Mouse (Mus musculus) neural tube, embryonic 10.5 days (tissue): ENCODE measurements at regions not wholly inside any gene's neighbourhood (a gene's known extent, or its start where the extent isn't known, plus 50 kb on each side); places are given as distances from the start of the nearest gene placed in this dataset.

ENCODE experiments used
- DNase-seq: peaks from one replicate; pipeline ENCODE4 v3.0.0-alpha.2; 2017; ENCODE audit warnings: low spot score; ENCODE audit errors: extremely low spot score

- DNase-seq: no peak
Observed at GRCm38 (mm10) chr13:48717036-48717435, 54.2 kb downstream of the Barx1 start.

- DNase-seq: no peak
Observed at GRCm38 (mm10) chr13:48717451-48717850, 54.7 kb downstream of the Barx1 start.

- DNase-seq: no peak
Observed at GRCm38 (mm10) chr13:48723676-48724075, 60.9 kb downstream of the Barx1 start.

- no peak for DNase-seq
Observed at GRCm38 (mm10) chr13:48726430-48726829, 63.6 kb downstream of the Barx1 start.

- DNase-seq: peak; percentile 54
Observed at GRCm38 (mm10) chr13:48731046-48731996, 68.5 kb downstream of the Barx1 start.

GRCm38 (mm10) chr13:48732168-48732841 lies 69.5 kb downstream of the Barx1 start:
- DNase-seq: peak; percentile 63

- DNase-seq: no peak
Observed at GRCm38 (mm10) chr13:48734985-48735384, 72.2 kb downstream of the Barx1 start.

GRCm38 (mm10) chr13:48745566-48745965 lies 82.8 kb downstream of the Barx1 start:
- DNase-seq: no peak

- DNase-seq: no peak
Observed at GRCm38 (mm10) chr13:48746301-48746700, 83.5 kb downstream of the Barx1 start.
